Mouse (Mus musculus): ENCODE measurements at regions not wholly inside any gene's neighbourhood (a gene's known extent, or its start where the extent isn't known, plus 50 kb on each side); places are given as distances from the start of the nearest gene placed in this dataset.

DNA sequence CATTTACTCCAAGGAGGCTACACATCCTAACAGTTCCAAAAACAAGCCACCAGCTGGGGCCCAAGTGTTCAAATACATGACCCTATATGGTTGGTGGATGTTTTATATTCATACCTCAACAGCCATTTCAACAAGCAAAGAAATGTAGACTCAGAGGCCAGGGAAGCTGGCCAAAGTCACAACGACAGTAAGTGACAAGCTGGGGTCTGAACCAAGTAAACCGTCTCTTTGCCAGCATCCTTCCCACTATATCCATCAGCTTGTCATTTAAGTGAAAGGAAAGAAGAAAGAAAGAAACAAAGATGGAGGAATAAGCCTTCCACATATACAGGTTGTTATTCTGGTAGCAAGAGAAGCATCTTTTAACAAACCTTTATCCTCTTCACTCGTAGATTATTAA lies 371.7 kb upstream of the Dynlrb2 start:
- no peak for DNase-seq (ENCODE audit: extremely low spot score)

DNA sequence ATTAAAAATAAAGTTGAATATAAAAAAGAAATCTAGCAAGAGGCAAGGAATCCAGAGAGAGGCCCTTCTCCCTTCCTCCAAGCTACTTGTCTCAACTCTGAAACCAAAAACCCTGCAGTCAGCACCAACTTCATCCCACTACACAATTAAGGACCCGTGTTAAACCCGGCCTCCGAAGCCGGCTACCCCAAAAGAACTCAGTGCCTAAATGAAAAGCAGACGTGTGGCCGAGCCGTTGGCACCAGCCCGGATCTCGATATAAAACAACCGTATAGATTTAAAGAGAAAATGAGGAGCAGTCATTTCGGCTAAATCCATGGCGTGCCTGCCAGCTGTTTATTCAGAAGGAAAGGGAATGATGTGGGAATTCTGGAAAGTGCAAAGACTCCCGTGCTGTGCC lies 384.7 kb upstream of the Dynlrb2 start:
- DNase-seq (ENCODE audit: extremely low spot score), result no peak

DNA sequence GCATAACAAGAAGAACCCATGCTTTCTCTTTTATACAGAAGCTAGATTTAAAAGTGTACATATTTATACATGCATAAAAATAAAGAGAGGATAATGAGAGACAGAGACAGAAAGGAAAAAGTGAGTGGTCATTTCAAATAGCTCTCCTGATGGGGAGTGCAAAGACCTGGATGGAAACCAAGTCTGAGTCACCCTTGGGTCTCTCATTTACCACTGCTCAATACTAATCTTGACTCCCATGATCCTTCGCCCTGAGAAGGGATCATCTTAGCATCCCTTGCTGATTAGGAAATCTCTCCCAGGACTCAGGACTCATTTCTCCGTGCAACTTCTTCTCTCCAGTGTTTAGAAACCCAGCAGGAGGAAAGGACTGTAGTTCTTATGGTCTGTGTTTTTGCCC lies 386.9 kb upstream of the Dynlrb2 start:
- DNase-seq (ENCODE audit: extremely low spot score), result no peak

DNA sequence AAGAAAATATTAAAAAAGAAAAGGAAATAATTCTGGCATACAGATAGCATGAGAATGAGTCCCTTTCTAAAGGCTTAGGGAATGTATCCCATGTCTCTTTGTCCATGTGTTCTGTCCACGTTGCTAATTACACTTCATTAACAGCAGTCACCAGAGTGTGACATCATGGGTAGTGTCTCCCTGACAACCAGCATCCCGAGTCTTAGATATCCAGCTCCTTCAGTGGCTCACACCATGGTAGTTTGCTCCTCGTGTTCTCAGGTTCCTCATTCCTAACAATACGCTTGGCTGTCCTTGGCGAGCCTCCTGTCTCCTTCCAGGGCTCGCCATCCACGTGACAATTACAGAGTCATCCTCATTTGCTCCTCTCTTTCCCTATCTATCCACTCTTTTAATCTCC lies 388.1 kb upstream of the Dynlrb2 start:
- DNase-seq (ENCODE audit: extremely low spot score), result no peak

DNA sequence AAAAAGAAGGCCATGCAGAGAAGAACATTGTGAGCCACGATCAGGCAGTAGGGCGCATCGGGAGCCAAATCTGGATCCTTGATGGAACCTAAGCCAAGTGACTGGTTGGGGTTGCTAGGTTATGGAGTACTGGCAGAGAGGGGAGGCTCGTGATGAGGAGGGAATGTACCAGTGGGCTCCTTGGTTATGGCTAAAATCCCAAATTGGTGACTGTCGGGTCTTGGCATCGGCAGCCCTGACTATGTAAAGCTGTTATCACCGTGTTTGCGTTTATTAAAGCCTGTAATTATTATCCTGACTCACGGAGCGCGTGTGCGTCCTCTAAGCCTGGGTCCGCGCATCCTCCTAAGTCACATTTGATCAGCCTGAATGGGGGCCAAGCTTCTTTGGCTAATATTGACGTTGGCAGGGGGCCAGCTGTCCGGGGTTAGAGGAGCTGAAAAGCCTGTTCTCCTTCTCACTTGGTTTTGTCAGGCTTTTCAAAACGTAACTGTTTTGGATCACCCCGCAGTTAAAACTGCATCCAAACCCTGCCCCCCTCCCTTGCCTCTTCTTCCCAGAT lies 388.9 kb upstream of the Dynlrb2 start:
- DNase-seq (ENCODE audit: extremely low spot score), result no peak

DNA sequence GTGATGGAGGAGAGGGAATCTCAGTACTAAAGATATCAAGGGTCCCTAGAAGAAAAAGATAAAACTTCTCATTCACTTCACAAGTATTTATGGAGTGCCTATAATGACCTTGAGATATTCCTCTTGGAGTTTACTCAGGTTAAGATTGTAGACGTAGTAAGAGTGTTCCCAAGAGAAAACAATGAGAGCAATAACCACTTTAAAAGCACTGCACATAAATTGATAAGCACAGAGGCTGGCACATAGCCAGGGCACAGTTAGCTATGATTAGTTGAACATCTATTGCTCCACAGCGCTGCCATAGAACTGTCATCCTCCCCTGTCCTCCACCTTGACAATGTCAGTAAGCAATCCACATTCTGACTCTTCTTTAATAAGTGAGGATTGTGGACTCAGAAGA lies 389.8 kb upstream of the Dynlrb2 start:
- no peak for DNase-seq (ENCODE audit: extremely low spot score)

DNA sequence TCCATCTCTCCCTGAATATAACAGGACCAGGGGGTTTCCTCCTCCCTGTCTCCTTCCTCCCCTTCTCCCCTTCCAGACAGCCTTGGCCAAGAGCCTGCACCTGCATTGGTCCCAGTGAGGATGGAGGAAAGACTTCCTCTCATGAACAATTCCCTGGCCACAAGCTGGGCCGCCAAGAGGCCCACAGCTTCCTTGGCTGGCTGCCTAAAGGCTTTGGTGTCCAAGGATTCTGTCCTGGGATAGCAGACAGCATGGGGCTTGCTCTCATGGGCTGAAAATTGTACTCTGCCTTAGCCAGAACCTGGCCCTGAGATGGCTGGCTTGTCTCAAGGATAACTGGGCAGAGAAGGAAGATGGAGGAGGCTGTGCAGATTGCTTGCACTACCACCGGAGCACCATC lies 390.3 kb upstream of the Dynlrb2 start:
- DNase-seq (ENCODE audit: extremely low spot score), result no peak

DNA sequence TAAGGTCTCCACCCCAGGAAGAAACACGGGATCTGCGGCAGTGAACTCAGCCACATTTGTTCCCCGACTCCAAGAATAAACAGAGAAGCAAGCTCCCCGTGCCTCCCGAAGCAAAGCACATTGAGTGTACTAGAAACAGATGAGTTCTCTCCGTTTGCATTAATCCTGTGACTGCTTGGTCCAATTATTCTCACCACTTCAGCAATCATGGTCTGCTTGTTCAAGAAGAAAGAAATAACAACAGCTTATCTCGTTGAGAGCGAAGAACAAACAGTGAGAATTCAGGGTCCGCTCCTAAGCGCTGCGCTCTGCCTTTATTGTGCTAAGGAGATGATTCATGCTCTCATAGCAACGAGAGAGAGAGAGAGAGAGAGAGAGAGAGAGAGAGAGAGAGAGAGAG lies 393.6 kb upstream of the Dynlrb2 start:
- DNase-seq (ENCODE audit: extremely low spot score), result no peak

DNA sequence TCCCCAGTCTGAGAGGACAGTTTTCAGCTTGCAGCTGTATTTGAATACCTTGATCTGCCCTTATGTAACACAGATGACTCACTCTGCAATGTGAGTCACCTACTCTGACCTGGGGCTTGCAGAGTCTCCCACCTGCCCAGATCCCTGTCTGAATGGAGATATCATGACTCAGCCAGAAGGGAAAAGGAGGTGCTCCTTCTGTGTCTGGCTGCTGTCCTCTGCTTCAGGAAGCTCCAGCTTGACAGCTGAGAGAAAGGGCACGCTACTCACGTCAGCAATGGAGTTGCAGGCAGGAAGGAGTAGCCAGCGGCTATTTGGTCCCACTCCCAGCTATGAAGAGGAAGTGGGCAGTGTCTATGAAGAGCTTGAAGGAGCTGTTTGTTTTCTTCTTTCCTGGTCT lies 389.1 kb upstream of the Maf start:
- DNase-seq (ENCODE audit: extremely low spot score), result no peak

DNA sequence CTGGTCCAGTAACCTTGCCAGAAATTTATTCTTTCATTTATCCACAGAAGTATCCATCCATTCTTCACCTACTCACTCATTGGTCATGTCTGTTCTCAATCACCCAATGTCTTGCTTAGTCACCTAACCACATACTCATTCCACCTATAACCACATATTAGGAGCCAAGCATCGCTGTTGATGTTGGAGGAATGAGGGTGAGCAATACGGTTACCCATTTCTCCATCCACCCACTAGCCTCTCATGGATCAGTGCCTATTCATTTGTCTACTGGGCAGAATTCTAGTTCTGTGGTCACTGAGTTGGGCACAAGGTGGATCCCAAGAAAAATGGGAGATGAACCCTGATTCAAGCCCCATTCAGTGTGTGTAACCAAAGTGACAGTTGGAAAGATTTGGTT lies 375.6 kb upstream of the Maf start:
- DNase-seq (ENCODE audit: extremely low spot score), result no peak

DNA sequence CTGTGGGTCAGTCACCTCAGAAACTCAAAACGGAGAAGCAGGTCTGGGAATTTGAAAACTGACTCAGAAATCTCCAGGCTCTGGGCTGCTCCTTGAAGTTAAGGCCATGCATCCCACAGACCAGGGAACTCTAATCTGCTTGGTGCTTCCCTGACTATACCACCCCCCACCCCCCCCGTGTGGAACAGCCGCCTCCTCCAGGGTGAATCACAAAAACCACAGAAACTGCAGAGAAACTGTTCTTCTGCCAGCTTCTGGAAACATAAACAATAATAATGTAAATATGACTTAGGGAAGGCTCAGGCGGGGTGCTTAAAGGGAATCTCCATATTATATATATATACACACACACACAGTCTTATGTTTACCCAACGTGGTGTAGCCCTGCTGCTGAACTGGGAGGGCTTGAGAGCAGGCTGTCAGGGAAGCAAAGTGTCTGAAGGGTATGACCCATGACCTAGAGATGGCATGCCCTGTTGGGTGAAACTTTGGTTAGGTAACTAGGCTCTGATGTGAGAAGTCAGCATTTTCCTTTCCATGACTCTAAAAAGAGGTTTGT lies 371.3 kb upstream of the Maf start:
- no peak for DNase-seq (ENCODE audit: extremely low spot score)

DNA sequence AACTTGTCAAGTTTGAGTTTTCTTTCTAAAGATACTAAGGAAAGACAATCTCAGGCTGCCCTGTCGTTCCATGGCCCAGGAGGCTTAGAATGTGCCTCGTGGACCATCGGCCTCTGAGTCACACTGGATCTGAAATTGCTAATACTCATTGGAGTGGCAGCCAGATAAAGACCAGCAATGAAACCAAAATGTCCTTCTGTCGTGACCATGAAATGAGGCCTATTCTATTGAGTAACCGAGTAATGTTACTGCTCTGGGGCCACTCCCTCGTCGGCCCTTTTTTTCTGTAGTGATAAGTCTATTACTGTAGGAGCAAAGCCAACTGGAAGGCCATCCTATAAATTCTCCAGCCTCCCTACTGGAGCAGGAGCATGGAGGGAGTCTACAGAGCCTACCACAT lies 363.9 kb upstream of the Maf start:
- no peak for DNase-seq (ENCODE audit: extremely low spot score)

DNA sequence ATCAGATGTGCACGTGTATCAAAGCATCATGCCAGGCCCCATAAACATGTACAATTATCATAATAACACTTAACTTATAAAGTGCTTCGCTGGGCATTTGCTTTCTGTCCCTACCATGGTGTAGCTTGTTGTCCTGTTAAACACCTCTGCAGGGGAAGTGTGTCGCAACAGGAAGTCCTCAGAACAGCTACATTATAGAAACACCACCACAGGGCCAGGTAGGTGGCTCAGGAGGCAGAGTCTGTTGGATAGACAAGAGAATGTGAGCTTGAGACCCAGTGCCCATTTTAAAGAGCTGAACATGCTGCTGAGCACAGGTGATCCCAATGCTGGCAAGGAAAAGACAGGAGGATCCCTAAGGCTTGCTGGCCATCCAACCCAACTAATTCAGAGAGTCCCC lies 361.9 kb upstream of the Maf start:
- DNase-seq (ENCODE audit: extremely low spot score), result no peak

DNA sequence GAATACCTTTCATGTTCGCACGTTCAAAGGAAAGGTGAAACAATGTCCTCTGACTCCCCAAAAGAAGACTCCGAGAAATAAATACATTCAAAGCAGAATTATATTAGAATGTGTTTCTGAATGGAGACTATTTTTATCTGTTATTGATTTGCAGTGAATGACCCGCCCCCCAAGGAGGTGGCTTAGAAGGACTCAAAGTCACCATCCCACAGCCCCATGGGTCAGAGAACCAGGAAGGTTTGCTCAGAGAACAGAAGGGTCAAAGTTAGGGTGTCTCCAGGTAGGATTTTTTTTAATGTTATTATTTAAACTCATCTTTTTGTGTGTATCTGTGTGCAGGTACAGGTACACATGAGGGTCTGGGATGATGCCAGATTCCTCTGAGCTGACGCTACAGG lies 360.4 kb upstream of the Maf start:
- DNase-seq (ENCODE audit: extremely low spot score), result no peak

DNA sequence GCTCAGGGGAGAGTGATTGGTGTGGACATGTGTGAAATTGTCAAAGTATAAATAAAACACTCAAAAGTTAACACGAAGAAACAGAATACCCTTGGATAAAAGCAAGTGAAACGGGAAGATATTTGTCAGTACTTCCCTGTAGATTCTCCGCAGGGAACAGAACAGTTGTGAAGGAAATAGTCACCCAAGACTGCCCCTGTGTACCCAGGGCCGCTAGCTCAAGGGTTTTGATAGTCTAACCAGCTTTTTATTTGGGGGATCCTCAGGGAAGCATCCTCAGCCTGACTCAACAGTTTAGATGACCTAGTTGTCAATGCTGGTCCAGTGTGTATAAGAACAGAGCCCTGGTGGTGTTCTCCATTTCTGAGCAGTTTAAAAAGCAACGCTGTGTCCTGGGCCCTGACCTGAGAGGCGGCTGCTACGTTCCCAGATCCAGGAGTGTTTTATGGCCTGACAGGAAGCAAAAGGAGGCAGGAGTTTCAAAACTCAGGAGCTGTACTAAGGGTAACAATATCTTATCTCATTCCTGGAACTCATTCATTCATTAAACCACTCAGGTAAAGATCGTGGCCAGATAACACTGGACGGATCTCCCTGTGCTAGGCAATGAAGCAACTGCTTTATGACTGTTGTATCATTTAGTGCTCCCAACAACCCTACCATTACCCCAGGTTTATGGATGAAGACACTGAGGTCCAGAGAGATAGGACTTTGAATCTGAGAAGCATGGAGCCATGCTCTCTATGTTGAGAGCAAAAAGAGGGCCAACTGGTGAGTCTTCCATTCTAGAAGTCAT lies 359.8 kb upstream of the Maf start:
- no peak for DNase-seq (ENCODE audit: extremely low spot score)

DNA sequence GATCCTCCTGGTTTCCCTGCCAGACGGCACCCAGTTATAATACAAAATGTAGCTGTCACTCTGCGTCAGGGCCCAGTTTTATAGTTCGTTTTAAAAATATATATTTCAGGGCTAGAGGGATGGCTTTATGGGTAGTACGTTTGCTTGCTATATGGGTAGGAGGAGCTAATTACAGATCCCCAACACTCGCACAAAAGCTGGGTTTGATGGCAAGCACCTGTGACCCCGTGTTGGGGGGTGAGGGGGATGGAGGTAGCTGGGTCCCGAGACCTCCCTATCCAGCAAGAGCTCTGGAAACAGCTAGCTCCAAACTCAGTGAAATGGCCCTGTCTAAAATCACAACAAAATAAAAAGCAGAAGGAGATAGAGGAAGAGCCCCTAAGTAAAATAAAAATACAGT lies 358.3 kb upstream of the Maf start:
- DNase-seq (ENCODE audit: extremely low spot score), result no peak

DNA sequence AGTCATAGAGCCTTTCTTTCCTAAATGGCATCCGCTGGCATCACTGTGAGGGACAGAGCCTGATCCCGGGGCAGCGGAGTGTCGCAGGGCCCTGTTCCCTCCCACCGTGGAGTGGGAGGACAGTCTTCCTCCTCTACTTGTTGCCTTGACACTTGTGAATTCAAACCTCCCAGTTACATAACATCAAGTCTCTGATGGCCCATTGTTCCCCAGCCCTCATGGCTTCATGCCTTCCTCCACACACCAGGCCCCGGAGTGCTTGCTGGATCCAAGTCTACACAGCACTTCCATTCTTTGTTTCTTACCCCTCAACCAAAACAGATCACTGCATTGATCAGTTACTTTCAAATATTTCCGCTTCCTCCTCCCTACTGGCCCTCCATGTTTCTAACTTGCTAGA lies 357.7 kb upstream of the Maf start:
- no peak for DNase-seq (ENCODE audit: extremely low spot score)

DNA sequence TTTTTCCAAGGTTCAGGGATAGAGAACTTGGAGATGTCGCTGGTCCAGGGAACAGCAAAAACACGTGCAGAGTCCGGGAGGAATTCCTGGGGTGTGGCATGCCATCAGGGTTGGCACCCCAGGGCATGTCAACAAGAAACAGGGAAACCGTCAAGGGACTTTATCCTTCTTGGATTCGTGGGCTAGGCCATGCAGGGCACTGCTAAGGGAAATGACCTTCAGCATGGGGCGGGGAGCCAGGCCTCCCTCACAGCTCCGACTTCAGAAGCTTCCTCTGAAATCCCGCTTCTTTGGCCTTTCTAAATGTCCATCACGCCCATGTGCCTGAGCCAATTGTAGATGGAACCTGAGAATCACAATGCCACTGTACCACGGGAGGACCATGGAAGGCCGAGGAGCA lies 357.0 kb upstream of the Maf start:
- no peak for DNase-seq (ENCODE audit: extremely low spot score)

DNA sequence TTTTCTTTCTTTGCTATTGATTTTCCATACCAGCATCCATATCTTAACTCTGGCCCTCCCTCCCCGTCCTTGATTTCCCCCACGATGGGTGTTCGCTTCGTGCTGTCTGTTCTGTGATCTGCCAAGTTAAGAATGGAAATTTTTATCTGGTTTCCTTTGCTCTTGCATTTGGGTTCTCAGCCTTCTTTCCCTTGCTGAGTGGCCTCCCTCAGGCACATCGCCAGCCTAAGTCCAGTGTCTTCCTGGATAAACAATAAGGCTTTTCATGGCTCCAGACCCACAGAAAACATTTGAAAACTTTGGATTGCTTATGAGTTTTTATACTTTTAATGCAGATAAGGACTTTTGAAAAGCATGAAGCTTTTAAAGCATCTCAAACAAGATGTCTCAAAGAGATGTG lies 355.9 kb upstream of the Maf start:
- no peak for DNase-seq (ENCODE audit: extremely low spot score)

DNA sequence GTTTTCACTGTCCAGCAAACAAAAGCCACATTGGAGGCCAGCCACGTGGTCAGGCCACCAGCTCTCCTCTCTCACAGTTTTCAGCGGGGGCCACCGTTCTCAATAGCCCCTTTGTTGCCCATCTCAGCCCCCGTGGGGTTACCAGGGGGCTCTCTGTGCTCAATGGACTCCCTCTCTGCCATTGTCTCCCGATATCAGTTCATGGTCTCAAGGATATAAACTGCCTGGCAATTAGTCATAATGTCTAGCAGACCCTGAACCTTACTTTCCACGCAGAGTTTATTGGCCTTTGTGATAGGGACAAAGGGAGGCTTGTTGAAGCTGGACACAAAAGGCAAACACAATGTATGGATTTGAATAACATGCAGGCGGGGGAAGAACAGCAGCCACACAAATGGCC lies 345.9 kb upstream of the Maf start:
- DNase-seq (ENCODE audit: extremely low spot score), result peak; percentile 58

DNA sequence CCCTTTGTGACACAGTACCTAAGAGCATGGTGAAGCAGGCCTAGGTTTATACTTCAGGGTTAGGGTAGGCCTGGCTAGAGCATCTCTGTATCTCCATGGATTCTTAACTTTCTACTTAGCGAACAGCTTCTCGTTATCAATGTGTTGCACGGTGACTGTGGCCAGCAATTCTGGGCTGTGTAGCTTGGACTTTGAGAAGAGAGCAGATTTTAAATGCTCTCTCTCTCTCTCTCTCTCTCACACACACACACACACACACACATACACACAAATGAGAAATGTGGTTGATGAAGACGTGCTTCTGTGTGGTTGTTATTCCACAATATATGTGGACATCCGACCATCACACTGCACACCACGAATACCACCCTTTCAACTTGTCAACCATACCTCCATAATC lies 345.4 kb upstream of the Maf start:
- no peak for DNase-seq (ENCODE audit: extremely low spot score)

DNA sequence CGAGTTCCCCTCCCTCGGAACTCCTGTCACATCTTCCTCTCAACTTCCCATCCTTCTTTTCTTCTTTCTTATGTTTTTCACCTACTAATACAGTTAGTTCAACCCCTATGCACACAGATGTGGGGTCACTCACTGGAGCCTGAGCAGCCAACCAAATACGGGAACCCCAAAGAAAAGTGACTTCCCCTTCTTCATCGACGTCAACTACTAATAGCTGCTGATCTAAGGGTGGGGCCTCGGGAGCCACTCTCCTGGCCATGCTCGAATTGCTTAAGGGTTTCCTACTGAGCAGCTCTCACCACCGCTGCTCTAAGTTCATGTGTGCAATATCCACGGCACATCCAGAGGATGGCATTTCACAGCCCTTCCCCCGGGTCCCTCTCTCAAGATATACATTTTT lies 340.9 kb upstream of the Maf start:
- no peak for DNase-seq (ENCODE audit: extremely low spot score)

DNA sequence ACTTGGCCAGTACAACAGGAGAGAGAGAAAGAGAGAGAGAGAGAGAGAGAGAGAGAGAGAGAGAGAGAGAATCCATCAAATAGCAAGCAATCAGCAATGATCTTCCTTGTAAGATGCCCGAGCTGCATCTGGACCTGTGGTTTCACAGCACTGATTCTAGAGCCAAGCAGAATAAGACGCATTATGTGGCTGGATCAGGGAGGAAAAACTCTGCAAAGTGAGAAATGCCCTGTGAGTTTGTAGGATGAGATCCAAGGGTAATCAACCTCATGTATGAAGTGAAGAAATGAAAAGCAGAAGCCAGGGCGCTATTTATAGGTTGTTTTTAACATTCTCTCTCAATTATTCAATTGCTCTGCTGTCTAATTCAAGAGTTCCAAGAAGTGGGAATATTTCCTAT lies 339.3 kb upstream of the Maf start:
- no peak for DNase-seq (ENCODE audit: extremely low spot score)

DNA sequence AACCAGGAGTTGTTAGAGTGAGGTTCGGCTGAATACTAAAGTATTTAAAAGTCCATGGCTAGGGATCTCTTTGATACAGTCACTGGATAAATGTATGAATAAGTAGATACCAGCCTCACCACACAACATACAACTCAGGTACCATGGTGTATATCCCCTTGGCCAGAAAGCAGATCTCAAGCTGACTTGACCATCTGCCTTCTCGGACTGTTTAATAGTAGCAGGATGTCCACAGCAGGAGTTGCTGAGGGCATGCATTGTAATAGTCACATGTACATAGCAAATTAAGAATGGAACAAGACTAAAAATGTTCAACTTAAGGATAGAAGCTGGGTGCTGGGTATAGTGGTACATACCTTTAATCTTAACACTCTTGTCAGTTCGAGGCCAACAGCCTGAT lies 337.9 kb upstream of the Maf start:
- DNase-seq (ENCODE audit: extremely low spot score), result no peak

Data from embryo, embryonic 9.5 days (tissue).